Mouse (Mus musculus) fibroblast of lung, adult 2 months (primary cell): ENCODE results near the gene Adck2.

Source experiments
- DNase-seq: peaks from one replicate; pipeline ENCODE4 v3.0.0-alpha.2; 2011; ENCODE audit warnings: low read depth

Gene Adck2

GRCm38 (mm10) chr6:39573791-39574554 is at the start of gene Adck2:
Gene Adck2, plus strand, starts transcription at chr6:39573873.
- DNase-seq = no peak

- no peak for DNase-seq
These were observed 46.9 kb upstream of the Adck2 start for GRCm38 (mm10) chr6:39526797-39527196.

- no peak for DNase-seq
These were observed 46.3 kb upstream of the Adck2 start for GRCm38 (mm10) chr6:39527337-39527784.

DNA sequence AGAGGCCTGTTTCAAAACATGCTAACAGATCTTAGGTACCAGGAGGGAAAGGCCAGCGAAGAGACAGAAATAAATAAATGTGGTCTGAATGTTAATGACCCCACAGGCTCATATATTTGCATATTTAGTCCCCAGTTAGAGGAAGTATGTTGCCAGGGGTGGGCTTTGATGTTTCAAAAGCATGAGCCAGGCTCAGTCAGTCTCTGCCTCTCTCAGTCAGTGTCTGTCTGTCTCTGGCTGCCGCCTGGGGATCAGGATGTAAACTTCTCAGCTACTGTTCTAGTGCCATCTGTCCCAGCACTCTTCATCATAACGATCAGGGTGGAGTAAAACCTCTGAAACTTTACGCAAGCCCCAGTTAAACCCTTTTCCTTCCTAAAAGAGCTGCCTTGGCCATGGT is 45.9 kb upstream of the Adck2 start:
- DNase-seq = no peak

GRCm38 (mm10) chr6:39528671-39529535 is 44.8 kb upstream of the Adck2 start:
- DNase-seq = no peak

GRCm38 (mm10) chr6:39534944-39535343 is 38.7 kb upstream of the Adck2 start:
- DNase-seq = no peak

DNA sequence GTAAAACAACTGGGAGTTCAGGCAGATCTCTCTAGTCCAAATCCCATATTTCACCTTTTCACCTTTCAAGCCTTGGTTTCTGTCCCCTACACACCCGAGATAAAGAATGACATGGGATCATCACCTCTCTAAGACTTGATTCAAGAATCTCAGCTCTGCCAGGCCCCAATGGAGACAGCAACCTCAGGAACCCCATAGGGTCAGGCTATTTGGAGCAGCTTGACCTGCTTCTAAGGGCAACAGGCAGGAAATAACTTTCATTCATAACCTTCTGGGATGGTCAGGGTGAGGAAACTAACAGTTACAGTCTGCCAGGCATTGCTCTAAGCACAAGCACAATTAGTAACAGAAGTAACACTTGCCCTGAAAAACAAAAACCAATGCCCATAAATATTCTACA is 37.1 kb upstream of the Adck2 start:
- no peak for DNase-seq

DNA sequence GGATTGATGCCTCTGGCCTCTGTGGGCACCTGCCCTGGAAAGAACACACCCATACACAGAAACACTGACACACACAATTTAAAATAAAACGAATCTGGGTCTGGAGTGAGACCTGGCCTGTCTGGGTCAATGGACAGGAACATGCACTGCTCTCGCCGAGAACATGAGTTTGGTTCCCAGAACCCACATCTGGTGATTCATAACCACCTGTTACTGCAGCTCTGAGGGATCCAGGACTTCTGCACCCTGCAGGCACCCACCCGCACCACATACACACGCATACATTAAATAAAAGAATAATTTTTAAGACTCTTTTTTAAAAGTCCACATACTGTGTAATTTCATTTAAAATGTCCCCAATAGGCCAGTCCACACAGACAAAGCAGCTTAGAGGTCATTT is 36.4 kb upstream of the Adck2 start:
- no peak for DNase-seq

DNA sequence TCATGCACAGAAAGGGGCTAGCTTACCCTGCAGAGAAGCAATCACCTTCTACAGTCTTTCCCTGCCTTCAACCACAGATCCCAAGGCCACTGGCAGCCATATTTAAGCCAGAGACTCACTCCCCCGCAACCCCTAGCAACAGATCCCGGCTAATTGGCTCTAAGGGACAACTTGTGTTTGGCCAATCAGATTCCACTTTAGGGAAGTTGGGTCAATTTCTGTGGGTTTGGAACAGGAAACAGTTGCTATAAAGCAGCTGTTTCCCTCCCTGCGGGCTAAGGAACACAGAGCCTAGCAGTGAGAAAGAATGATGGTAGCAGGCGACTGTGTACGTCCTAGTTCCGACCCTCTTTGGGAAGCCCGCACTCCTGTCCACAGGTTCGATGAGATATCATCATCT is 35.4 kb upstream of the Adck2 start:
- no peak for DNase-seq

DNA sequence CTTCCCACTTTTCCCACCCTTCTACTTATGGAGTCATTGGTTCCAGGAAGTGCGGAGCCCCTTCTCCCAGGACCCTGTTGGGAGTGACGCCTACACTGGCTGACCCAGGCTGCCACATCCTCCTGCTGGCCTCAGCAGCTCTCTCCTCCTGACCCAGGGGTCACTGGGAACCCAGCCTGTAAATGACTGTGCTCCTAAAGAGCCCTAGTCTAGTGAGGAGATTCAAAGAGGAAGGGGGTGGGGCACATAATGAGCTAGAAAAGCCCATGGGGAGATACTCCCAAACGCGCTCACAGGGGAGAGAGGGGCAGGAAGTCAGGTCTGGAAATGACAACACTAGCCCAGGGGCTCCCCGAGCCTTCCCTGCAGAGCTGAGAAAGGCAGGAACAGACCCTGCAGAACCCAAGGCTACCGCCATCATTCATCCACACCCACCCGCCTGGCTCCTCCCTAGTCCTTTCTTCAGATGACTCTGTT is 34.0 kb upstream of the Adck2 start:
- DNase-seq = no peak

DNA sequence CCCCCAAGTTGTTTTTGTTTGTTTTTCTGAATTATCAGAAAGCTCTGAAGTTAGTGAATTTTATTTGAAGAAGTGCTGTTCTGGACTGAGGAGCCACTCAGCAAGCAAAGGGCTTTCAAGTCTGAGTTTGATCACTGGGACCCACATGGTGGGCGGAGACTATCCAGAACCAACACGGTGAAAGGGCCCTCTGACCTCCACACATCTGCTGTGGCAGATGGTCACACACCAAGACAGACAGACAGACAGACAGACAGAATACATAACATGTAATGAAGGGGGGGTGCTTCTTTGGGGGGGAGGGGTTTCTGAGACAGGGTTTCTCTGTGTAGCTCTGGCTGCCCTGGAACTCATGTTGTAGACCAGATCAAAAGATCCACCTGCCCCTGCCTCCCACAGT is 33.1 kb upstream of the Adck2 start:
- DNase-seq = no peak

GRCm38 (mm10) chr6:39542631-39543597 is 30.8 kb upstream of the Adck2 start:
- no peak for DNase-seq

DNA sequence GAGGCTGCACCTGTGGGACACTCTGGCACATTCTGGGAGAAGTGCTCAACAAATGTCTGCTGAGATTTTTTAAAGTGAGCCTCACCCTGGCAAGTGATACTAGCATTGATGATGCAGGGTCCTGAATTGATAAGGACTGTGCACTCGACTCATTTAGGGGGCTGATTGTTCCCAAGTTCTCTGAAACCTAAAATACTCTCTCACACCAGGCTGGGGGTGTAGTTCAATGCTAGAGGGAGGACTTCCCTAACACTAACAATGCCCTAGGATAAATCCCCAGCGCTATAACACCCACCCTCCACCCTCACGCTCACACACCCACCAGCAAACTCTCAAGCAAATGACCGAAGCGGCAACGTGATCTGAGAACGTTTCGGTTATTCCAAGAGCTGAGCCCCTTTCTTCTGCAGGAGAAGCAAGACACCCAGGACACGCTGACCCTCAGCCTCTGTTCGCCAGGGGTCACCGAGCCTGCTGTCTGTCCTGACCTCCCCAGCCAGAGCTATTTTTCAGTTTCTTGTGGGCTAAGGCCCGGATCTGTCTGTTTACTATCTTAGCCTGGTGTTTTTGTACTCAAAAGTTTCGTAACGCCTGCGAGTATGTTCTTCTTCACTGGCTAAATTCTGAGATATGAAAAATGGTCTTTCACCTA is 29.8 kb upstream of the Adck2 start:
- no peak for DNase-seq

- DNase-seq = no peak
These were observed 28.2 kb upstream of the Adck2 start for GRCm38 (mm10) chr6:39545474-39545873.

GRCm38 (mm10) chr6:39548030-39548429 is 25.6 kb upstream of the Adck2 start:
- no peak for DNase-seq

DNA sequence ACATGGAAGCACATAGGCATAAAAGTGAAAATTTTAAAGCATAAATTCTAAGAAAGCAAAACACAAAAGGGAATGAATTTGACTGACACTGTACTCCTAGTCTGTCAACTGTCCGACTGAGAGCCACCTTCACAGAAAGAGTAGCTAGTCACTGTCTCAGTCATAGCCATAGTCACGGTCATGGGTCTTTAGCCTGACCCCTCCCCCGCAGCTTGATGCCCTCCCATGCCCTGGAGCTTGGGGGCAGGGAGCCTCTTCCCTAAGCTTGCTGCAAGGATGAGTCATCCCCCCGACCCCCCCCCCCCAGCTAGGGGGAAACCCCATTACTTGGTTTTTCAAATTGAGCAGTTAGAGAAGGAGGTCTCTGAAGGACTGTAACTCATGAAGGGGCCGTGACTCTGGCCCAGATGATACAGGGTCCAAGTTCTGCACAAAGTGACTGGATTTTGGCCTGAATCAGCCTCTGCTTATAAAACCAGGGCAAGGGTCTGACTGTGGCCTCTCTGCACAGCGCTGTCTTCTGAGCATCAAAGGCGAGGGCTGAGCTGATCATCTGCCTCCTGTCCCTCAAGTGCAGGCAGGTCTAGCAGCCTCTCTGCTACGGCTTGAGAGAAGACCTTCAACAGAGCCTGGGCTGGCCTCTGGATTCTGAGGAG is 21.6 kb upstream of the Adck2 start:
- DNase-seq = no peak

- no peak for DNase-seq
These were observed 18.6 kb upstream of the Adck2 start for GRCm38 (mm10) chr6:39554888-39555647.

DNA sequence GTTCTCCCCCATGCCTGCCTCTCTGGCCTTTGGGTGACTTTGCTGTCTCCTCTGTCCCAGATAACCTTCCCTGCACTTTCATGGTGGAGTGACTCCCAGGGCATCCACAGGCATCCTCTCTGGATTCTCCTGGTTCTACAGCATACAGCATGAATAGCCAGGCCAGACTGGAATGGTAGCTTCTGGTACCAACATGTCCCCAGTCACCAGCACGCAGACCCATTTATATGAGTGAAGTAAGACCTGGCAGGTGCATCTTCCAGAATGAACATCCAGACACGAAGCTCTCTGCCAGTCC is 18.1 kb upstream of the Adck2 start:
- no peak for DNase-seq

DNA sequence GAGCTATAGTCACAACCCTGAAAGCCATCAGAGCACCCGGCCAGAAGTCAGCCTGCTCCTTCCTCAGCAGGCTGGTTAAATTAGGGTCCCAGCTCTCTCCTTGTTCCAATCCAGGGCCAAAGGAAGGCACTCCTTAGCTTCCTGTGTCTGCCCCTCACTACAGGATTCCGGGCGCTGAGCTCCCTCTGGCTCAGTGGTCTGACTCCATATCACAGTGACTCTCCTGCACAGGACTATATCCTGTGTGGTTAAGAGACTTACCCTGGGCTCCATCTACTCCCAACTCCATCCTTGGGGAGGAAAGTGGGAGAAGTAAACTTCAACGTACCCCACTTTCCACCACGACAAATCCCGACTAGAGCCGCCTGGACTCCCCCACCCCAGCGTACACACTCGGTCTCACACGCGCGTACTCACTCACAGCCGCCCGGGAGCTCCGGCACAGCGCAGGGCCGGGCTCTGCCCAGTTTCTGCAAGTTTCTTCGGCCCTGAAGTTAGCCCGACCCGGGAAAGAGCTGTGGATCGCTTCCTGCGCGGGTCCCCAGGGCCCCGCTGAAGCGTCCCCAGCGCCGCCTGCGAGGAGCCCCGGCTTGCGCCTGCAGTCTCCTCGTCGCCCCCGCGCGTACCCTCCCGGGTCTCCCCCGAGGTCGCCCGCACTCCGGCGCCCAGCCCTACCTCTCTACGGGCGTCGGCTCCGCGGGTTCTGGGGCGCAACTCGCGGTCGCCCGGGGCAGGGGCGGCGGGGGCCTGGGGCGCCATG is 16.6 kb upstream of the Adck2 start:
- no peak for DNase-seq
